ENCODE assay signal across 16 mouse cellular contexts in genomic region chr1:72215174-72215573, GRCm38 (mm10). TPM values are rescaled to one million over a fixed set of nuclear protein-coding genes. Genes with fewer than 3 reads are reported as not detected.
DNase-seq lines count a peak whose midpoint lies in the region; ATAC-seq and TF ChIP-seq lines count a peak whose summit lies in the region.
"Had no signal": no experiment of that assay in that cellular context is flagged by ENCODE, and none has a peak within 500 bp of the region (broad histone marks: within the 10 kb centered on the region; RNA-seq: fewer than 3 reads in every experiment).

No protein-coding gene starts in this region.

- peak overlapping the region; percentile 50; the same call in 1 of the 2 replicates for H3K27ac ChIP-seq in heart, embryonic 11.5 days (ENCODE audit: low read depth, low read length)
- peak overlapping the region; percentile 37; the same call in 1 of the 2 replicates for H3K27ac ChIP-seq in spleen, adult 2 months (ENCODE audit: insufficient read depth, low read length)
- H3K27ac ChIP-seq: forebrain, embryonic 13.5 days; hindbrain, embryonic 15.5 days; limb, embryonic 12.5 days; liver, embryonic 13.5 days; lung, embryonic 15.5 days; midbrain, embryonic 10.5 days had no signal

- H3K9me3 ChIP-seq in heart, embryonic 11.5 days (replicated peaks; ENCODE audit: control insufficient read depth, low read length), result no peaks in the 10 kb centered on the region
- H3K9me3 ChIP-seq: forebrain, embryonic 13.5 days; hindbrain, embryonic 15.5 days; limb, embryonic 12.5 days; liver, embryonic 13.5 days; lung, embryonic 15.5 days; midbrain, embryonic 10.5 days had no signal

- no peak for DNase-seq in heart, adult 18-20 months
- DNase-seq in spleen, adult 2 months (ENCODE audit: low read depth in 1 of 2, low spot score in 2 of 2), result no peak
- no peak for DNase-seq in spleen, postnatal 36 days (ENCODE audit: low spot score in 2 of 2)
- peak; percentile 33 for DNase-seq in NIH3T3 (ENCODE audit: low read depth)
- DNase-seq in layer of hippocampus, adult 9-11 months, result no peak
- DNase-seq in frontal cortex, postnatal 14 days (ENCODE audit: low spot score in 2 of 2), result no peak
- DNase-seq: liver, embryonic 13.5 days; thymus, postnatal 14 days had no signal

- no peak overlapping the region for H3K4me2 ChIP-seq in heart, embryonic 11.5 days
- H3K4me2 ChIP-seq: forebrain, embryonic 13.5 days; hindbrain, embryonic 15.5 days; limb, embryonic 12.5 days; liver, embryonic 13.5 days; lung, embryonic 15.5 days had no signal

- H3K4me3 ChIP-seq in heart, embryonic 11.5 days (ENCODE audit: low read depth, low read length), result no peak overlapping the region
- H3K4me3 ChIP-seq in spleen, adult 2 months (ENCODE audit: extremely low read depth, insufficient read depth, insufficient read length), result no peak overlapping the region
- H3K4me3 ChIP-seq: erythroblast, embryonic 14.5 days; forebrain, embryonic 13.5 days; hindbrain, embryonic 15.5 days; limb, embryonic 12.5 days; liver, embryonic 13.5 days; lung, embryonic 15.5 days; midbrain, embryonic 10.5 days had no signal

- H3K9ac ChIP-seq in heart, embryonic 11.5 days (ENCODE audit: low read depth, low read length), result no peak overlapping the region
- H3K9ac ChIP-seq: forebrain, embryonic 13.5 days; hindbrain, embryonic 15.5 days; limb, embryonic 12.5 days; liver, embryonic 13.5 days; lung, embryonic 15.5 days had no signal

- 63% methylated on average over 4 of the region's 4 CpGs for WGBS in heart, embryonic 11.5 days (ENCODE audit: insufficient replicate concordance)
- WGBS in spleen, adult 2 months, result 45% methylated on average over 4 of the region's 4 CpGs

- no peak for ATAC-seq in heart, embryonic 11.5 days (replicated peaks; ENCODE audit: insufficient number of reproducible peaks, low FRiP score, low TSS enrichment)
- ATAC-seq: forebrain, embryonic 13.5 days; intestine, postnatal 0 days had no signal

- no peak for TF ChIP-seq CTCF in spleen, adult 2 months (IDR thresholded peaks at IDR 0.05; ENCODE audit: extremely low read depth, insufficient read depth, insufficient read length, insufficient replicate concordance)

- H3K4me1 ChIP-seq in heart, embryonic 11.5 days (ENCODE audit: control insufficient read depth, insufficient read depth, low read length), result peaks cover 12% of the 10 kb centered on the region
- peaks cover 6% of the 10 kb centered on the region; the same call in 1 of the 2 replicates for H3K4me1 ChIP-seq in spleen, adult 2 months (ENCODE audit: control insufficient read depth, insufficient read depth, insufficient read length)

- H3K27me3 ChIP-seq in heart, embryonic 11.5 days (ENCODE audit: control insufficient read depth, insufficient read depth, low read length), result no peaks in the 10 kb centered on the region
- H3K27me3 ChIP-seq in spleen, adult 2 months (ENCODE audit: control insufficient read depth, insufficient read depth, low read length), result peaks cover 3% of the 10 kb centered on the region; the same call in 1 of the 2 replicates
- H3K27me3 ChIP-seq: hindbrain, embryonic 15.5 days; lung, embryonic 15.5 days had no signal

- TF ChIP-seq POLR2A in spleen, adult 2 months (IDR thresholded peaks at IDR 0.05; ENCODE audit: low read depth, low read length), result no peak

- no peaks in the 10 kb centered on the region for H3K36me3 ChIP-seq in heart, embryonic 11.5 days (ENCODE audit: control insufficient read depth, insufficient read depth, low read length)
- H3K36me3 ChIP-seq in spleen, adult 2 months (ENCODE audit: control insufficient read depth, insufficient read depth, low read length), result no peaks in the 10 kb centered on the region
- H3K36me3 ChIP-seq: hindbrain, embryonic 15.5 days; limb, embryonic 12.5 days; liver, embryonic 13.5 days; lung, embryonic 15.5 days; midbrain, embryonic 10.5 days had no signal

RNA-seq across cellular contexts. Expression of gene Mreg, which starts 3.1 kb away (rescaled TPM):
- polyA plus RNA-seq in heart, embryonic 11.5 days (2014; fragmentation: Nextera tagmentation; extraction: Ambion mirVana), result 4.8 and 4.9 TPM in 2 replicates
- 10 to 100 TPM; 36.9 to 39.7 TPM for total RNA-seq in heart, adult 18-20 months (2021)
- polyA plus RNA-seq in spleen, adult 2 months (2012; rRNA removed), result 5.6 and 8.6 TPM in 2 replicates
